Mouse (Mus musculus) c-Kit-negative CD71-positive TER-119-positive erythroid progenitor cells, embryonic 14.5 days (primary cell): ENCODE measurements around the gene Ndufs2.

ENCODE experiments used
- DNase-seq: peaks from one replicate; pipeline ENCODE4 v3.0.0-alpha.2; 2013; ENCODE audit warnings: low read depth, low spot score

Ndufs2 gene

DNA sequence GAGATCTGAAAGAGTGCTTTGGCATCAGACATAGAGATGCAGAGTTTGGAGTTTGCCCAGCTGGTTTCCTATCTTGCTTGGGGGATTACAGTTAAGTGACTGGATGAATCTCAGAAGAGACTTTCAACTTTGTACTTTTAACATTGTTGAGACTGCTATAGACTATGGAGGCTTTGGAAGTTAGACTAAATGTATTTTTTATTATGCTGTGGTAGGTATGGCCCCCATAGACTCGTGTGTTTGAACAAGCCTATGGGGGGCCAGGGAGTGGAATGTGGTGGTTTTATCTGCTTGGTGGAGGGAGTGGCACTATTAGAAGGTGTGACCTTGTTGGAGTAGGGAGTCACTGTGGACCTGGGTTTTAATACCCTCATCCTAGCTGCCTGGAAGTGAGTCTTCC is 51.7 kb downstream of the Ndufs2 start:
- DNase-seq, result no peak

- no peak for DNase-seq
These were observed 55.2 kb downstream of the Ndufs2 start, which contains the start of gene Pcp4l1 for GRCm38 (mm10) chr1:171195887-171196397. Pcp4l1 (minus strand) TSS chr1:171196268.

GRCm38 (mm10) chr1:171195046-171195822 is 56.0 kb downstream of the Ndufs2 start:
- no peak for DNase-seq

DNA sequence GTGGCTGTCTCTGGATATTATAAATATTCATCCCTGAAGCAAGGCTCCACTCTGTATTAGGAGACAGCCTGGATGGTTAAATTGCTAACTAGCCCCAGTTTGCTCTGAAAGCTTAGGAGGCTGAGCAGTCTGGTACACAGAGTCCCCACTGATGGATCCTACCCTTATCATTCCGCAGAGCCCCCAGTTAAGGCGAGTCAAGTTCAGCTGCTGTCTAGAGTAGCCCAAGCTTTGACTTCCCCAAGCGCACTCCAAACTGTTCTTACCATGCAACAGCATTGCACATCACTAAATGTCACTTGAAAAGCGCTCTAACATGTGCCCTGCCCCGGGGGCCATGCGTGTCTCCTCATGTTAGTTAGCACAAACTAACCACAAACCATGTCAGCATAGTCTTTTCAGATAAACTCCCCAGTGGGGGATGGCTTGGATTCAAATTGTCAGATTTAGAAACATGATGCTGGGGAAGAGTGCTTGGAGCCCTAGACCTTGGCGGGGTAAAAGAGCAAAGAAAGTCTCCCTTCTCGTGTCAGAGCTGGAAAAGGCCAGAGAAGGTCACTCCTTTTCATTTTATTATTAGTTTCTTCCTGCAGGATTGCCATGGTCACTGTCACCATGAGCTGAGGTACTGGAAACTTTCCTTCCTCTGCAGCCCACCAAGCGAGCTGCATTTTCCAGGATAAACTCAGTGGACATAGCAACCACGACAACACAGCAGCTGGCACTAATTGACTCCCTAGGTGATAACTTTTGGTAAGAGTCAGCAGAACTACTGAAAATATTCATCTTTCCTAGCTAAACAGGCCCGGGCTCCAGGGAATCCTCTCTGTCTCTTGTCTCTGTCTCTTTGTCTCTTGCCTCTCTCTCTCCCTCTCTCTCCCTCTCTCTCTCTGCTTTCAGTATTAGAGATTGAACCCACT is 57.0 kb downstream of the Ndufs2 start:
- DNase-seq, result no peak

GRCm38 (mm10) chr1:171193093-171193840 is 57.9 kb downstream of the Ndufs2 start:
- DNase-seq, result no peak

DNA sequence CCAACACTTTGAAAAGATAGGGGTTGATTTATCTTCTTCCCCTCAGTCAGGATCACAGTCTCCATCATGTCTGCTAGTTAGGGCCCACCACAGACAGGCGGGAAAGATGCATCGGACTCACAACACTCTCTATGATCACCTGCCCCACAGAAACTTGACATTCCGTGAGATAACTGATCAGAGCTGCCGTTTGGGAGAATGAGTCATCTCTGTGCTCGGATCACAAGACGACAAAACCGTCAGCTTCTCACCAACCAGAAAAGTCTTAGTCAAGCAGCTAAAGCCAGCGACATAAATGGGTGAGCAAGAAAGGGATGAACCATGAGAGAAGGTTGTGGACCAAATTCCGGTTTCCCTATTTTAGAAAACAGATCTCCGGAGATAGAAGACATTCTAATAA is 58.9 kb downstream of the Ndufs2 start:
- DNase-seq, result no peak

GRCm38 (mm10) chr1:171190832-171191231 is 60.4 kb downstream of the Ndufs2 start:
- DNase-seq, result no peak

GRCm38 (mm10) chr1:171189476-171190114 is 61.6 kb downstream of the Ndufs2 start:
- DNase-seq, result no peak

- DNase-seq, result no peak
These were observed 62.1 kb downstream of the Ndufs2 start for GRCm38 (mm10) chr1:171189046-171189445.

DNA sequence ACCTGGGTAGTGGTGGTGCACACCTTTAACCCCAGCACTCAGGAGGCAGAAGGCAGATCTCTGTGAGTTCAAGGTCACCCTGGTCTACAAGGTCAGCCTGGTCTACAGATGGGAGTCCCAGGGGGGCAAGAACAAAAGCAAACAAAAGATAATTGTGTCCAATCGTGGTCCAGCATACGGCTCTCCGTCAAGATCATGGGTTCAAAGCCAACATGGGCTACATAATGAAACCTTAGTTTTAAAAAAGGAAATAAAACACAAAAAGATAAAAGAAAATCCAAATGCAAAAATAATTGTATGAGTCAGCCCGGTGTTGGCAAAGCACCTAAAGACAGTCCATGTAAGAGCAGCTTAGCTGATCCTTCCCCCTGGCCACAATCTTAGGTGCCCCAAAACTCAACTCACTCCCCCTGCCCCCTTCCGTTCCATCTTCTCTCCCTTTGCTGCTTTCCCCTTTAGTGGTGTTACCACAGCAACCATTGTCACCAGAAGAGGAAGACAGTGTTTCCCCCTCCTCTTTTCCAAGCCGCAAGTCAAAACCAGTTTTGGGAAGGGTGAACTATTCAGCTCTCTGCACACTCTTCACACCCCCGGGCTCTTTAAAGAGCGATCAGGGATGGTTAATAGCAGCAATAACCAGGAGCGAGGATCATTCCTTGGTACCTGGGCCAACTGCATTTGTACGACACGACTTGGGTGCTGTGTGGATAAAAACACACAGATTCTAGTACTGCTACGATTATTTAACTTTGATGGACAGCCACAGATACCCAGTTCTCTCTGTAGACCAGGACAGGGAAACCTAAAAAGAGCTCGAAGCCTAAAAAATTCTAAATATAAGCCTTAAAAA is 63.1 kb downstream of the Ndufs2 start:
- DNase-seq, result no peak

- DNase-seq, result no peak
These were observed 65.5 kb downstream of the Ndufs2 start for GRCm38 (mm10) chr1:171185655-171186054.
